Mouse (Mus musculus): ENCODE results near the gene Lemd2.

GRCm38 (mm10) chr17:27202919-27203357 lies 1.3 kb downstream of the Lemd2 start:
- TF ChIP-seq CTCF (IDR thresholded peaks at IDR 0.05; ENCODE audit: low read depth, low read length), result no peak
- no peak for TF ChIP-seq POLR2A (IDR thresholded peaks at IDR 0.05; ENCODE audit: extremely low read depth, insufficient read depth, low read length)
